Mouse (Mus musculus): Measurements from ENCODE around the gene Trim67.
A peak's percentile ranks its signal among the peaks of the same experiment; 100 is the strongest.

Gene Trim67

DNA sequence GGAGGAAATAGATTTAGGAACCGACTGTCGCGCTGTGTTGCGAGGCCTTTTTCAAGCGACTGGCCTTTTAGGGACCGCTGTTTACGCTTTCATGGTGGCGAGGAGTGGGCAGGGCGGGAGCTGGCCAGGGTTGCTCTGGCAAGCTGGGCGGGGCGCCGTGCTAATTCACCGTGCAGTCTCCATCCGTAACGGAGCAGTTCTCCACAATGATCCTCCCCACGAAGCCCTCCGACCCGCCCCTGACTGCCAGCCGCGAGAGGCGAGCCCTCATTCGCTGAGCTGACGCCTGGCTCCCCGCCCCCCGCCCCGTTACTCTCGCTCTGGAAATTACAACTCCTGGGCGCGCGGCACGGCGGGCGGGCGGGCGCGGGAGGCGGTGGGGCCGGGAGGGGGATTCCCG is at the start of gene Trim67:
Gene Trim67 (plus strand): TSS at position 385 of the 400 bp plus-strand sequence.
- DNase-seq (ENCODE audit: low spot score), result no peak

DNA sequence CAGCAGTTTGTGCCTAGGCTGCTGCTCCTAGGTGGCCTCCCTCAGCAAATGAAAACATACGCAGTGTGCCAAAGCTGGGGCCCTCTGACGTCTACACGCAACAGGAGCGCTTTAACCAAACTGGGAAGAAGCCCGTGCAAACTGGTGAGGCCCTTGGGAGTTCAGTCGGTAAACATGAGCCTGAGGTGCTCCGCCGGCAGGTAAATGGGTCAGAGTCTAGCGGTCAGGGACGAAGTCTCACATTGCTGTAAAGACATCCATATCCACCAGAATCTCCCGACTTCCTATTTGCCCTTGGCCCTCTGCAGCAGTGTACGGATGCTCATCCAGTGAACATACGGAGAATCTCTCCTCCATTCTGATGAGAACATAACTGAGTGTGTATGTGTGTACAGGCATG is 46.2 kb upstream of the Trim67 start:
- no peak for DNase-seq (ENCODE audit: low spot score)

- no peak for DNase-seq (ENCODE audit: low spot score)
Observed at GRCm38 (mm10) chr8:124751191-124751590, 41.7 kb upstream of the Trim67 start.

DNA sequence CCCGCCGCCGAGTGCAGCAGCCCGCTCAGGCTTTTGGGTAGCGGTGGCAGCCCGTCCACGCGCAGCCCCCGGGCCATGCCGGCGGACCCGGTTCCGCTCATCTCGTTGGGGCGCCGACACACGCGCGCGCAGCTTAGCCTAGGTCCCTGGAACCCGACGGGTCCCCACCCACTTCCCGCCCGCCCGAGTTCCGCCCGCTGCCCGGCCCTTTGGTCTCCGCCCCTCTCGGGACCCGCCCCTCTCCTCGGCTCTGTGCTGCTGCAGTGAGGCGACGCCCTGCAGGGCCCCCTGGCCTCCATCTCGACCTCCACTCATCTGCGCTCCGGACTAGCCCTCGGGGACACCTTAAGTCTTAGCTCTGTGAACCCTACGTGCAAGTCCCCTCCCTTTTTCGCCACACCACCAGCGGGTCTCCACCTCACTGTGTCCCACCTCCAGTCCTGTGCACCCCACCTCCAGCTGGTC is 41.2 kb upstream of the Trim67 start, which contains the start of gene Fam89a:
Gene Fam89a (minus strand): TSS at position 124 of the 465 bp plus-strand sequence.
- DNase-seq (ENCODE audit: low spot score), result no peak

GRCm38 (mm10) chr8:124752325-124752862 is 40.5 kb upstream of the Trim67 start:
- no peak for DNase-seq (ENCODE audit: low spot score)

DNA sequence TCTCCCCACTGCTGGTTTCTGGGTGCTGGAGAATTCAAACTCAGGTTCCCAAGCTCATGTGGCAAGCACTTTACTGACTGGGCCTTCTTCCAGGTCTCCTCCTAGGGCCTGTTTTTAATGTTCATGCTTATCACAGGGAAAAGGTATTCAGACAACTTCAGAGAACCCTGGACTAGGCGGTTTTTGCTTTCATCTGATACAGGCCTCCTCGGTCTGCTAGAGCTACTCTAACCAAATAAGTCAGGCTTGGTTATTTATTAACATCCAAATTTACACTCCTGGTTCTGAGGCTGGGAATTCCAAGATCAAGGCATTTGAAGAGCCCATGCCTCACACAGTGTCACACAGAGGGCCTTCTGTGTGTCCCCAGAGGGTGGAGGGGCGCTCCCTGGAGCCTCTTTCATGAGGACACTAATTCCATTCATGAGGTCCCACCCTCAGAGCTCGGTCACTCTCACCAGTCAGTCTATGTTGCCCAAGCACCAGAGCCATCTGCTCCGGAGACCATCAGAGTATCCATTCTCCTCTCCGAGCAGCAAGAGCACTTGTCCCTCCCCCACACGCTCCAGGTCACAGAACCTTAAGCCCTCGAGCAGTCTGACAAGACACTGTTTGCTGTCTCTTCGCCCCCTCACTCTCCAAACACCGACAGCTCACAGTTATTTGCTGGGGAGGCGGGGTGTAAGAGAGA is 38.6 kb upstream of the Trim67 start:
- no peak for DNase-seq (ENCODE audit: low spot score)

- DNase-seq (ENCODE audit: low spot score), result no peak
Observed at GRCm38 (mm10) chr8:124754792-124755190, 38.1 kb upstream of the Trim67 start.

DNA sequence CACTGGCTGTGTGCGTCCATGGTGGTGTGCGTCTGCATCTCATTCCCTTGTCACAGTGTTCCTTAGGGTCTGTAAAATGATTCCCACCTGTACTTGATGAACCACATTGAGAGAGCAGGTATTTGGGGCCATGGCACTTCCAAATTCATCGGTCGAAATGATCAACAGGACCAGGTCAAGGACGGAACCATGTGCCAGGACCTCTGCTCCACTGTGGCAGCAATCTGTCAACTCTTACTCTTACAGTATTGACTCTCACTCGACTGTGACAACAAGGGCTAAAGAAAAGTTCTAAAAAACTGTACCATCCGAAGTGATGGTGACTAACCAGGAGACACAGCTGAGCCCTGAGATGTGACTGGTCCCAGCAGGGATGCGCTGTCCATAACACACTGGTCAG is 37.4 kb upstream of the Trim67 start:
- no peak for DNase-seq (ENCODE audit: low spot score)

GRCm38 (mm10) chr8:124756153-124756552 is 36.7 kb upstream of the Trim67 start:
- no peak for DNase-seq (ENCODE audit: low spot score)

DNA sequence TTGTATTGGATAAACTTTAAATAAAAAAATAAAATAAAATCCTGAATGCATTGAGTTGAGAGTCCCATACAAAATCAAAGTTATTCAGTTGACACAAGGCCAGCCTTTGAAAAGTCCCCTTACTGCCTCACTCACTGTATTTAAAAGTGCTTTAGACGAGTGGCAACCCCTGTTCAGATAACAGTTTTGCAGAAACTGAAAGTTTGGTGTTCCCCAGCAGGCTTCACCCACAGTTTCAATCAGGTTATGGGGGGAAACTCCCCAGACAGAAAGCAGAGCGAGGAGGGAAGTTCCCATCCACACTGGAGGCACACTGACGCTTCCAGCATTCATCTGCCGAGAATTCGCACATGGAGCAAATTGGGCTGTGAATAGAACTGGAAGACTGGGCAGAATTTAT is 36.3 kb upstream of the Trim67 start:
- DNase-seq (ENCODE audit: low spot score), result no peak

DNA sequence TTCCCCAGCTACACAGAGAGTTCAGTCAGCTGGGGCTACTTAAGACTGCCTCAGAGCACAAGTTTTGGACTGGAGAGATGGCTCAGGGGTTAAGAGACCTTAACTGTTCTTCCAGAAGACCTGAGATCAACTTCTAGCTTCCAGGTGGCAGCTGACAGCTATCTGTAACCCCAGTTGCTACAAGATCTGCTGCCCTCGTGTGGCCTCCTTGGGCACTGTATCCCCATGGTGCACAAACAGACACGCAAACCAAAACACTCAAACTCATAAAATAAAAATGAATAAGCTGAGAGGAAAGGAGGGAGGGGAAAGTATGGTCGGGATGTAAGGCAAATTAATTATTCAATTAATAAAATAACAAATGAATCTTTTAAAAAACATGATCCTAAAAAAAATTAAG is 34.3 kb upstream of the Trim67 start:
- no peak for DNase-seq (ENCODE audit: low spot score)

DNA sequence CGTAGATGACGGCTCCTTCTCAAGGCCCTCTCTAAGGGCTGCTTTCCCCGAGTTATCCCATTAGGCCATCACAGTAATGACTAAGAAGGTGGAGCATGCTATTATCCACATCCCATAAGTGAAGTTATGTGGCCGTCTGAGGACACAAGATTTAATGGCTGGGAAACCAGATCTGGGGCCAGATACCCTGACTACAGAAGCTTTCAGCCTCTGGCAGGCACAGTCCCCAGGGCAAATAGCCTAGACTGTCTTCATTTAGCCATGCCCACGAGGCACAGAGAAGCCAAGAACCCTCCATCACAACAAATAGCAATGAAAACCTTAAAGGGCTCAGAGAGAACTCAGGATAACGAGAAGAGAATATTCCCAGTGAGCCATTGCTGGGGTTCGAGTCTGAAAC is 29.8 kb upstream of the Trim67 start:
- no peak for DNase-seq (ENCODE audit: low spot score)

GRCm38 (mm10) chr8:124772389-124772788 is 20.5 kb upstream of the Trim67 start:
- no peak for DNase-seq (ENCODE audit: low spot score)

GRCm38 (mm10) chr8:124775695-124776094 is 17.2 kb upstream of the Trim67 start:
- DNase-seq (ENCODE audit: low spot score), result no peak

- no peak for DNase-seq (ENCODE audit: low spot score)
Observed at GRCm38 (mm10) chr8:124780236-124780635, 12.7 kb upstream of the Trim67 start.

DNA sequence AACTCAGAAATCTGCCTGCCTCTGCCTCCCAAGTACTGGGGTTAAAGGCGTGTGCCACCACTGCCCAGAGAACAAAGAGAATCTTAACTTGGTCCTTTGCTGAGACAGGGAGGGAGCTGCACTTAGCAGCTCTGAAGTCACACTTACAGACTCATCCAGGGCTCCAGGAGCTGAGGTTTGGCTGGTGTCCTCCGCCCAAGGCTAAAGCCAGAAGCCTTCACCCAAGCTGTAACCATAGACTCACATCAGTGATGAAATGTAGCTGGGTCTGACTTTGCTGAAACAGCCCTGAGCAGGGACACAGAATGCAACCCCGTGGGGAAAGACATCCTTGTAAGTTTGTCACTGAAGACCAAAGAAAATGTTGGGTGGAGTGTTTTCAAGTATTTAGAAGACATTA is 10.5 kb upstream of the Trim67 start:
- no peak for DNase-seq (ENCODE audit: low spot score)

- no peak for DNase-seq (ENCODE audit: low spot score)
Observed at GRCm38 (mm10) chr8:124783228-124783627, 9.7 kb upstream of the Trim67 start.

DNA sequence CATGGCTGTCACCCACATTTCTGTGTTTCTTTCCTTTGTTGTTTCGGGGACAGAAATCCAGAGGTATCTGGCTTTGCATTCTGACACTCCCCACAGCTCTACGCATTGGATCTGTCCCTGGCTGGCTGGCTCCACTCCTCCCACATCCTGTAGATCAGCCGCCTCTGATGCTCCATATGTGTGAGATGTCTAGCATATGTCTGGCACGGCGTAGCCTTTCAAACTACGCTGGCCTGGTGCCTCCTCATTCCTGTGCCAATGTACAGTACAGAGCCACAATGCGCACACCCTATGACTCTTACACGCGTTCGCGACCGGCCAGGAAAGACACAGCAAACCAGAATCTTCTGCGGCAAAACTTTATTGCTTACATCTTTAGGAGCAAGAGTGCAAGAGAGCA is 8.3 kb upstream of the Trim67 start:
- DNase-seq (ENCODE audit: low spot score), result no peak

GRCm38 (mm10) chr8:124790676-124791075 is 2.2 kb upstream of the Trim67 start:
- no peak for DNase-seq (ENCODE audit: low spot score)

DNA sequence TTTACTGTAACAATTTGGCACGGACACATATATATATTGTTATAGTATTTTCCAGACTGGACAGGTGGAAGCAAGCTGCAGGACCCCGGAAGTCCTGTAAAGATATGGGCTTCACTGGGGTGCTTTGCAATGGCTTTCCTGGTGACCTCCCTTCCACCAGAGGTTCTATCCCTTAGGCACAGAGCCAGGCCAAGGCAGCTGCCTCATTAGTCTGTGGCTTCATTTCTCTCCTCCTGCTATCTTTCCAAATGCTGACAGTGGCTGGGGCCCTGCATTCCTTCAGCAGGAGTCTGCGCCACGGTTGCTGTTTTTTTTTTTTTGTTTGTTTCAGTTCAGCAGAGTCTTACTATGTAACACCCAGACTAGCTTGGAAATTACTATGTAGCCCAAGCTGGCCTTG is 1.1 kb upstream of the Trim67 start:
- no peak for DNase-seq (ENCODE audit: low spot score)

GRCm38 (mm10) chr8:124792186-124792585 is 706 bp upstream of the Trim67 start:
- DNase-seq (ENCODE audit: low spot score), result no peak

GRCm38 (mm10) chr8:124793172-124793651 is 320 bp downstream of the Trim67 start:
- peak; percentile 73 for DNase-seq (ENCODE audit: low spot score)

- no peak for DNase-seq (ENCODE audit: low spot score)
Observed at GRCm38 (mm10) chr8:124793661-124794485, 981 bp downstream of the Trim67 start.
